Mouse (Mus musculus): ENCODE results near the gene Lingo1.

- TF ChIP-seq CTCF (IDR thresholded peaks at IDR 0.05; ENCODE audit: control insufficient read depth, insufficient read depth, insufficient read length) (no peak), CEBPB (IDR thresholded peaks at IDR 0.05; ENCODE audit: low read depth) (no peak), USF1 (IDR thresholded peaks at IDR 0.05; ENCODE audit: low read depth) (no peak), FOSL1 (IDR thresholded peaks at IDR 0.05; ENCODE audit: insufficient read depth, low read length, poor library complexity, severe bottlenecking) (no peak), MYOG (IDR thresholded peaks at IDR 0.05; ENCODE audit: control insufficient read depth, extremely low read depth, insufficient read length) (no peak), MAX (IDR thresholded peaks at IDR 0.05) (no peak)
Measured at GRCm38 (mm10) chr9:56655167-56655566, 141.1 kb downstream of the Lingo1 start.

Data from C2C12 (cell line).